Mouse (Mus musculus) midbrain, embryonic 11.5 days (tissue): ENCODE results near the gene Zfp688. TPM values are rescaled to one million over a fixed set of nuclear protein-coding genes. Genes with fewer than 3 reads are reported as not detected.
"Not testable (repeated sequence)": the region's sequence is repeated elsewhere in the genome, so short reads cannot be mapped to it uniquely, and the experiment has no call there.

ENCODE experiments used
- ATAC-seq: fragments of 200-750 bp; cut with Nextera tagmentation; 2 replicates; pipeline ENCODE4 v1.8.0; 2017; ENCODE audit warnings: moderate TSS enrichment, moderate library complexity; ENCODE audit not compliant: low FRiP score
- DNase-seq: peaks from one replicate; pipeline ENCODE4 v3.0.0; 2015; ENCODE audit warnings: low spot score; ENCODE audit errors: missing footprints
- H3K27ac ChIP-seq: fragments of 300-500 bp; sonication (generic); 2 replicates; pipeline ENCODE4 v1.5.1; 2014; ENCODE audit warnings: low read depth, low read length
- H3K27me3 ChIP-seq: fragments of 300-500 bp; sonication (generic); 2 replicates; pipeline ENCODE4 v1.6.1; 2014; ENCODE audit warnings: mild to moderate bottlenecking, low read length, moderate library complexity, mixed read lengths; ENCODE audit not compliant: control insufficient read depth, insufficient read depth
- H3K36me3 ChIP-seq: fragments of 300-500 bp; sonication (generic); 2 replicates; pipeline ENCODE4 v1.6.1; 2014; ENCODE audit warnings: mild to moderate bottlenecking, low read length, moderate library complexity, mixed read lengths; ENCODE audit not compliant: control insufficient read depth, insufficient read depth
- H3K4me1 ChIP-seq: fragments of 300-500 bp; sonication (generic); 2 replicates; pipeline ENCODE4 v1.6.1; 2014; ENCODE audit warnings: low read length; ENCODE audit not compliant: control insufficient read depth, insufficient read depth
- H3K4me2 ChIP-seq: fragments of 300-500 bp; sonication (generic); 2 replicates; pipeline ENCODE4 v1.6.1; 2014; ENCODE audit warnings: mild to moderate bottlenecking, moderate library complexity
- H3K4me3 ChIP-seq: fragments of 300-500 bp; sonication (generic); 2 replicates; pipeline ENCODE4 v1.5.1; 2014; ENCODE audit warnings: low read depth, low read length
- H3K9ac ChIP-seq: fragments of 300-500 bp; sonication (generic); 2 replicates; pipeline ENCODE4 v1.6.1; 2014; ENCODE audit warnings: low read length
- H3K9me3 ChIP-seq: fragments of 300-500 bp; sonication (generic); 2 replicates; pipeline ENCODE4 v1.6.1; 2016; ENCODE audit warnings: low read length; ENCODE audit not compliant: control insufficient read depth
- WGBS: fragments of 180-500 bp; shearing (Covaris S2); extraction: QIAGEN DNeasy Blood & Tissue Kit; methylation state at CpG from one replicate; pipeline ENCODE4 v1.1.7; 2014; 5-methylcytosine and 5-hydroxymethylcytosine counted together
- polyA plus RNA-seq: library from polyadenylated mRNA; unstranded; fragments of >200 nt; fragmentation: Nextera tagmentation; extraction: Ambion mirVana; gene quantifications from 2 replicates; pipeline ENCODE4 v1.2.1, GENCODE M21; 2014

The Zfp688 gene
- polyA plus RNA-seq, result 32.7 and 34.5 TPM in 2 replicates

DNA sequence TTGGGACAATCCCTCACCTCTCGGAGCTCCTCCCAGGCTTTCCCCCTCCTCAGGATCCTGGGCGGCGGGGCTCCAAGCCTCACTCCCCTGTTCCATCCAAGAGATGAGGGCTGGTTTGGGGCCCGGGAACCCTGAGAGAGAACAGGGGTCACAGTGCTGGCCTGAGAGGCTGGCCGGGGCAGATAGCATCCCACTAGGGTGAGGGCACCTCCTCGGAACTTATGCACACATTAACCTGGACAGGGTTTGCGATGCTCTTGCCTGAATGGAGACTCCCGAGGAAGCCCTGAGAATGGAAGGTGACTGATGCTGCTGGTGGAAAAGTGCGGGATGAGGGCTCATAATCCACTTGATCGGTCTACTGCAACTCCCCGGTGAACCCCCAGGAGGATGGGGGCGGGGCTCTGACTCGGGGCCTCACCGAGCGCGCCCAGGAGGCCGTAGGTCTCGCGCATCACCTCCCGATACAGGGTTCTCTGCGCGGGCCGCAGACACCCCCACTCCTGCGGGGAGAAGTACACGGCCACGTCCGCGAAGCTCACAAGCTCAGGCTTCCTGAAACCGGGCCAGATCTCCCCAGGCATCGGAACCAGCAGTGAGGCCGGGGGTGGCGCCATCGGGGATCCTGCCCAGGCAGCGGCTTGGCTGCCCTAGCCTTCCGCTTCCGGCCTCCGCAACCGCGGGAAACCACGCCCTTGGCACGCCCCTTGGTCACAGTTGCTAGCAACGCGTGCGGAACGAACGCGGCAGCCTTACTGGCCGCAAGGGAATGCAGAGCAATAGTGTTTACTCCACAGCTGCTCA, at the start of gene Zfp688:
Gene Zfp688, minus strand, starts transcription at position 681 of the 804 bp plus-strand sequence.
- peak within 1 kb of the TSS; percentile 98 for H3K4me2 ChIP-seq
- H3K27me3 ChIP-seq, result peaks cover 7% of the 10 kb centered on the region; the same call in 1 of the 2 replicates
- peak within 1 kb of the TSS; percentile 82 for H3K9ac ChIP-seq
- WGBS, result under 1% methylated on average over 48 of the region's 48 CpGs
- ATAC-seq (peak; percentile 97), DNase-seq (peak; percentile 100)
- H3K4me3 ChIP-seq, result peak within 1 kb of the TSS; percentile 75
- peaks cover 6% of the 10 kb centered on the region for H3K4me1 ChIP-seq
- H3K27ac ChIP-seq, result peak within 1 kb of the TSS; percentile 17; the same call in 1 of the 2 replicates
- peaks cover 7% of the 10 kb centered on the region; the same call in 1 of the 2 replicates for H3K36me3 ChIP-seq
- H3K9me3 ChIP-seq, result no peaks in the 10 kb centered on the region

DNA sequence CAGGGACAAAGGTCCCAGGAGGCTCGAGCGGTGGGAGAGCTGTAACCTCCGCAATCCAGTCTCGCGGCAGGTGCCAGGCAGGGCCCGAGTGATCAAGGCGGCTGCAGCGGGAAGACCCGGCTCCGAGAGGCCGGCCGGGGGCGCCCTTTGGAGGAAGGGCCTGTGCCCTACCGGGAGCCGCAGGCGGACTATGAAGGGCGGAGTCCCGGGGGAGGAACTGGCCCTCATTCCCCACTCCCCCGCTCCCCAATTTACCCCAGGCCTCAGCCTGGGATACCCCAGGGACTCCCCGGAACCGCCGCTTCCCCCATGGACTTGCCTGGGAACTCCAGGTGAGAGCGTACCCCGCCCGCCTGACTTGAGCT, 49.8 kb upstream of the Zfp688 start:
- H3K4me3 ChIP-seq, result peak overlapping the region; percentile 72
- peak overlapping the region; percentile 82 for H3K9ac ChIP-seq
- ATAC-seq (peak; percentile 54), DNase-seq (no peak)
- 0% methylated on average over 20 of the region's 25 CpGs for WGBS
- H3K9me3 ChIP-seq, result no peaks in the 10 kb centered on the region
- H3K4me1 ChIP-seq, result peaks cover 8% of the 10 kb centered on the region
- H3K36me3 ChIP-seq, result peaks cover 28% of the 10 kb centered on the region
- peak overlapping the region; percentile 87 for H3K27ac ChIP-seq
- no peaks in the 10 kb centered on the region for H3K27me3 ChIP-seq
- H3K4me2 ChIP-seq, result peak overlapping the region; percentile 88

DNA sequence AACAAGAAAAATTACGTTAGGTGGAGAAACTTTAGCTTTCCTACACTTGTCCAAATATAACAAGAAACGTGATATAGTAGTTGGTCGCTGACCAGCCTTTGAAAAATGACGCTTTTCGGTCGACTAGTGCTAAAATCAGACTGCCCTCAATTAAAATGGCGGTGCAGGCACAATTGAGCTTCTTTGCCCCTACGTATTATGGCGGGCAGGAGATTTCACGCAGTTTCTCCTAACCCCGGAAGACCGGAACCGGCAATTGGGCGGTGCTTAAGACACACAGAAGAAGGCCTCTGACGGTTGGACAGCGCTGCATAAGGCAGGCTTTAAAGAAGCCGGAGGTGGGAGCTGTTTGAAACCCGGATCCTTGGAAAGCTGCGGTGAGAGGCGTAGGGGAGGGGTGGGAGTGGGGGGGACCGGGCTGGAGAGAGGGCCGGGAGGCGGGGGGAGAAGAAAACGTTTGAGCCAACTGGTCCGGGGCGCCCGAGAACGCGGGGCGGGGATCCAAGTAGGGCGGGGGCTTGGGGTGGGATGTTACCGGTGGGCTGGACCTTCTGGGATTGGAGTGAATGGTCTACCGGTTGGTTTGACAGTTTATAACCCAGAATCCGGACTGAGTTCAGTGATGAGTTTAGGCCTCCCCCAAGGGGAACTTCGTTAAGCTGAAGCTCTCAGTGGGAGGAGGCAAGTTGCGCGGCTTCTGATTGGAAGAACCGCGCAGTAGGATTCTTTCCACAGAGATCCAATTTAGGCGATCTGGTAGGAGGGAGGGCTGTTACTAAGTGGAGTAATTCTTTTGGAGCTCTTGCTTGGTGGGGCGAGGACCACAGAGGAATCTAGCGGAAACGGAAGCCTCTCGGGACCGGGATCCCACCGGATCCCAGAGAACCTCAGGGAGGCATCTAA, 49.1 kb upstream of the Zfp688 start:
- DNase-seq (peak; percentile 98), ATAC-seq (peak; percentile 93)
- Histone ChIP-seq H3K9me3 (no peaks in the 10 kb centered on the region), H3K4me3 (peak overlapping the region; percentile 72), H3K4me1 (peaks cover 8% of the 10 kb centered on the region), H3K27me3 (no peaks in the 10 kb centered on the region), H3K36me3 (peaks cover 27% of the 10 kb centered on the region), H3K9ac (peak overlapping the region; percentile 82), H3K27ac (peak overlapping the region; percentile 87), H3K4me2 (peak overlapping the region; percentile 88)
- under 1% methylated on average over 43 of the region's 46 CpGs for WGBS

DNA sequence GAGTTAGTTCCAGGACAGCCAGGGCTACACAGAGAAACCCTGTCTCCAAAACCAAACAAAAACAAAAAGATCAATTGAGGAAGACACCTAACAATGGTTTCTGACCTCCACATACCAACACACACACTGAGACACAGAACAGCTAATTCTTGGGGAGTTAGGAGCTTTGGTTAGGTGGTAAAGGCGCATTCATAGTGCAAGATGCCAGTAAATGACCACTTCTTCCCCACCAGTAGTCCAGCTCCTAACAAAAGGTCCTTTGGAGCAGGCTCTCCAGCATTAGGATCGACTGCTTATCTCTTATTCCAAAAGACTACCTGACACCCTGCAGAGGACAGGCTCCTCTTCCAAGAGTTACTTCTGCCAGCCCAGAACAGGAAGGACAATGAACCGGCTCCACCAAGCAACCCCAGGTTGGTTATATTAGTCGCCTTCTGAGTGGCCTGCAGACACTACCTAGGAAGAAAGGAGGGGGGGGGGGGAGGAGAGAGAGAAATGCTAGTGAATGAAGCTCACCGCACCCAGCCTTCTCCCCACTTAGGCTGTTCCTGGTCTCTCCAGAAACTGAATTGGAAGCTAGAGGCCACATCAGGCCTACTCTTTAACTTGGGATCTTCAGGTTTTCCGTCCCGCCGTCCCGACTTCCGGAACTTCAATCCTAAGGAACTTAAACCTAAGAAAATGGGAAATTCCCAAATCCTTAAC, 48.3 kb upstream of the Zfp688 start:
- Histone ChIP-seq H3K4me2 (peak overlapping the region; percentile 88), H3K4me1 (peaks cover 8% of the 10 kb centered on the region), H3K4me3 (peak overlapping the region; percentile 72), H3K27ac (peak overlapping the region; percentile 87), H3K9me3 (no peaks in the 10 kb centered on the region), H3K36me3 (peaks cover 20% of the 10 kb centered on the region), H3K27me3 (no peaks in the 10 kb centered on the region), H3K9ac (peak overlapping the region; percentile 82)
- ATAC-seq (peak; percentile 12; the same call in 1 of the 2 replicates), DNase-seq (peak; percentile 94)
- 7% methylated on average over 10 of the region's 10 CpGs for WGBS

DNA sequence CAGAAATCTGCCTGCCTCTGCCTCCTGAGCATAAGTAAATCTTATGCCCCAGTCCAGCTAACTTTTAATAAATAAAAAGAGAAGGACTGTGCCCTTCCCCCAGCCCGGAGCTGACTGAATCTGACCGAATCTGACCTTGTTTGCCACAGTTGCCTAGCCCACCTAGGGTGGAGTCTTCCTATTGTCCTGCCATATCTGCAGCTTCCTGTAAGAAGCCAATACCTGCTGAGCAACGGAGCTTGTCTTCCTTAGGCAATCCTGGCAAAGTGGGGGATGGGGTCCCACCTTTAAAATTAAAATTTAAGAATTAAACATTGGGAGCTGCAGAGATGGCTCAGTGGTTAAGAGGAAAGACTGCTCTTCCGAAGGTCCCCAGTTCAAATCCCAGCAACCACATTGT, 44.7 kb upstream of the Zfp688 start:
- Histone ChIP-seq H3K9ac (no peak overlapping the region), H3K27me3 (no peaks in the 10 kb centered on the region), H3K9me3 (no peaks in the 10 kb centered on the region), H3K27ac (no peak overlapping the region), H3K4me3 (no peak overlapping the region), H3K4me1 (no peaks in the 10 kb centered on the region), H3K4me2 (no peak overlapping the region), H3K36me3 (peaks cover 10% of the 10 kb centered on the region)
- ATAC-seq, result no peak
- WGBS, result 95% methylated on average over 4 of the region's 4 CpGs
- peak; percentile 77 for DNase-seq

DNA sequence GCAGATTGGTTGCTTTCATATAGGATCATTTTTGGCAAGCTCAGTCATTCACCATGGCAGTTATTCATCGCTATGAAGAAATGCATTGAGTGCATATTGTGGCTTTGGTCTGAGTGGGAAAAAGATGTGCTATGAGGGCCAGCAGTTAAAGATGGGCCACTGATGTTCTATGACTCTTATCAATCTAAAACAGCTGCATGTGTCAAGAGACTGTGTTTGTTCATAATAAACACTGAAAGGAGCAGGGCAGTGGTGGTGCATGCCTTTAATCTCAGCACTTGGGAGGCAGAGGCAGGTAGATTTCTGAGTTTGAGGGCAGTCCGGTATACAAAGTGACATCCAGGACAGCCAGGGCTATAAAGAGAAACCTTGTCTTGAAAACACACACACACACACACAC, 43.8 kb upstream of the Zfp688 start:
- H3K36me3 ChIP-seq, result peaks cover 10% of the 10 kb centered on the region
- H3K27ac ChIP-seq, H3K9me3 ChIP-seq, H3K9ac ChIP-seq, H3K27me3 ChIP-seq, DNase-seq, ATAC-seq, H3K4me3 ChIP-seq, H3K4me1 ChIP-seq, H3K4me2 ChIP-seq: not testable (repeated sequence)
- WGBS, result 97% methylated on average over 2 of the region's 2 CpGs

DNA sequence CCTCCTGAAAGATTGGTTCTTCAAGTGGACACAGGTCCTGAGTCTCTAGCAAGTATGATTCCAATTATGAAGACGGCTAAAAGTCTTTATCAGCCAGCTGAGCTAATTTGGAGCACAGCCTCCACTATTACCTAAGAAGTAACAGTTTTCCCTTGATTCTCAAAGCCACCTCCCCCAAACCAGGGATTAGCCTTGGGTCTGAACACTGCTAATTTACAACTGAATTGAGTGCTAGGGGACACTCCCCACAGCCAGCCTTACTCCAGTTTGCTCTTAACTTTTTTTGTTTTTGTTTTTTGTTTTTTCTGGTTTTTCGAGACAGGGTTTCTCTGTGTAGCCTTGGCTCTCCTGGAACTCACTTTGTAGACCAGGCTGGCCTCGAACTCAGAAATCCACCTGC, 43.3 kb upstream of the Zfp688 start:
- Histone ChIP-seq H3K4me2 (no peak overlapping the region), H3K4me3 (no peak overlapping the region), H3K36me3 (peaks cover 11% of the 10 kb centered on the region), H3K9me3 (no peaks in the 10 kb centered on the region), H3K4me1 (no peaks in the 10 kb centered on the region), H3K27ac (no peak overlapping the region), H3K9ac (no peak overlapping the region), H3K27me3 (no peaks in the 10 kb centered on the region)
- no peak for ATAC-seq
- WGBS, result 86% methylated on average over 3 of the region's 3 CpGs
- no peak for DNase-seq

DNA sequence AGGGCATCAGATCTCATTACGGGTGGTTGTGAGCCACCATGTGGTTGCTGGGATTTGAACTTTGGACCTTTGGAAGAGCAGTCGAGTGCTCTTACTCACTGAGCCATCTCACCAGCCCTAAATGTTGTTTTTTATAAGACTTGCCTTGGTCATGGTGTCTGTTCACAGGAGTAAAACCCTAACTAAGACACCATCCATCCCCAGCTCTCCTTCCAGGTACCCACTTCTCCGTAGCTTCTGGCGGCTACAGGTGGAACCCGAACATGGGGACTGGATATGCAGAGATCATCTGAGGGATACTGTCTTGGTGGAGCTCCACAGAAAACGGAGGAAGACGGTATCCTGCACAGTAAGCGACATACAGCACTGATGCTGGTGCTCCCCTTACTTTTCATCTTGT, 37.4 kb upstream of the Zfp688 start, which contains the start of gene Prr14:
Gene Prr14, plus strand, starts transcription at position 301 of the 400 bp plus-strand sequence.
- not testable (repeated sequence) for H3K4me2 ChIP-seq, H3K27me3 ChIP-seq, DNase-seq, H3K4me3 ChIP-seq, H3K4me1 ChIP-seq, H3K27ac ChIP-seq, ATAC-seq, H3K9ac ChIP-seq, H3K9me3 ChIP-seq
- peaks cover 14% of the 10 kb centered on the region for H3K36me3 ChIP-seq
- WGBS, result 96% methylated on average over 7 of the region's 8 CpGs
